Mouse (Mus musculus): Measurements from ENCODE around the gene Fads6. TPM values are rescaled to one million over a fixed set of nuclear protein-coding genes. Genes with fewer than 3 reads are reported as not detected.

The Fads6 gene
- 4.2 and 5.5 TPM in 2 replicates for polyA plus RNA-seq (2012; rRNA removed; ENCODE audit: low replicate concordance)

DNA sequence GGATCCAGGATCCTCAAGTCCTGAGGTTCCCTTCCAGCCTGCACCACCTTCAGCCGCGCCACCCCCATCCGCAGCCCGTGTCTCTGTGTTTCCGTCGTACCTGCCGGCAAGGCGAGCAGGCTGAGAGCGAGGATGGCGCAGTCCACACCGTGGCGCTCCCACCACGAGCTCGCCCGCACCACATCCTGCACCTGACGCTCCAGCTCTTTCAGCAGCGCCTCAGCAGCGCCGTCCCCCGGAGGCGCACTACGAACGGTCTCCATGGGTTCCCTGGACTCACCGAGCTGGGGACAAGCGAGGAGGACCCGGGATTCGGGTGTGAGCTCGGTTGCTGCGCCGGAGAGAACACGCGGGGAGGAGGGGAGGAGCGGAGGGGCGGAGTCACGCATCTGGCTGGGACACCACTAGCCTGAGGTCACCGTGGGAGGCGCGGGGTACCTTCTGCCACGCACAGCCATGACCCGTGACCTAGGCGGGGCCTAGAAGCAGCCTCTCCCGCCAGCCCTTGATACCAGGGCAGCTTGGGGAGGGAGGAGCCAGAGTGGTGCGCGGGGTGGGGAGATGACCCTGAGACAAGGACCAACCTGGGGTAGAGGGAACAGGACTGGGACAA is at the start of gene Fads6:
Gene Fads6 (minus strand): TSS at position 450 of the 613 bp plus-strand sequence.

GRCm38 (mm10) chr11:115334531-115334930 is 37.1 kb upstream of the Fads6 start, which contains the start of gene Otop3:
Gene Otop3 (plus strand): TSS chr11:115334731.

GRCm38 (mm10) chr11:115321906-115322693 is 24.6 kb upstream of the Fads6 start, which contains the start of gene Ush1g:
Gene Ush1g (minus strand): TSS chr11:115322041.

GRCm38 (mm10) chr11:115306863-115307262 is 9.4 kb upstream of the Fads6 start, which contains the start of gene Otop2:
Gene Otop2 (plus strand): TSS chr11:115307163.

DNA sequence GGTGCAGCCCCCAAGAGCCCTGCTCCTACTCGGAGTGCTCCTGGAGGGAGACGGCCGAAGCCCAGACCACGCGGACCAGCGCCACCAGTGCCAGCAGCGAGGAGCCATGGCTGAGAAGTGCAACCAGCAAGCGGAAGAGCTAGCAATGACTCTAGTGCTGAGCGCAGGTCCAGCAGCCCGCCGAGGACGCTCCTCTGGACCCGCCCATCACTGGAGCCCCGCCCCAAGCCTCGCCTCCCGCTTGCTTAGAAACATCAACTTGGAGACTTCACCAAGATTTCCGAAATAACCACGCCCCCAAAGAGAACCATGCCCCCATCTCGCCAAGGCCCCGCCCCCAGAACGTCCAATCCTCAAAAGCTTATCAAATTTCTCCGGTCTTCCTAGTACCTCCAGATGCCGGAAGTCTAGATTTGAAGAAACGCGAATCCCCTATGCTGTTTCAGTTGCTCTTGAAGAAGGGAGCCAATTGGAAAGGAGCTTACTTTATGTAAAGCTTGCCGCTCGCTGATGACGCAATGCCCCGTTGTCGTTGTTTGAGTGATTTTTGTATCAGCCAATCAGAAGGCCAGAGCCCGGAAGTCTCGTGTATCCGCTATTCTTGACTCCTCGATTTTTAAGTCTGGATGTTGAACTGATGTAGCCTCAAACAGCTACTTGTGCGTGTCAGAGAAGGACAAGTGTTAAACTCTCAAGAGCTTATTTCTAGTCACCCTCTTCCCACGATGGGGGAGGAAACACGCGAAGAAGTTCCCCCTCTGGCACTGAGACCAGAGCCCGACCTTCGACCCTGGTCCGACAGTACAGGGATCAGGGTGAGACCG is 20.5 kb downstream of the Fads6 start, which contains the start of gene Fdxr:
Gene Fdxr (minus strand): TSS at position 271 of the 824 bp plus-strand sequence.

GRCm38 (mm10) chr11:115267061-115267883 is 30.2 kb downstream of the Fads6 start, which contains the start of gene Grin2c:
Gene Grin2c (minus strand): TSS chr11:115267243.

Other genes starting within 250 kb of the Fads6 start
- gene Cd300ld3, start 249.3 kb downstream of the Fads6 start, polyA plus RNA-seq (2012; rRNA removed; ENCODE audit: low replicate concordance), result 72.5 and 131 TPM in 2 replicates
- gene Cd300e, start 235.5 kb downstream of the Fads6 start, polyA plus RNA-seq (2012; rRNA removed; ENCODE audit: low replicate concordance), result 0.13 and 0.66 TPM in 2 replicates
- 4.9 and 6.1 TPM in 2 replicates for gene Rab37, start 206.2 kb downstream of the Fads6 start, polyA plus RNA-seq (2012; rRNA removed; ENCODE audit: low replicate concordance)
- 3.5 and 3.7 TPM in 2 replicates for gene Cd300lf, start 163.7 kb downstream of the Fads6 start, polyA plus RNA-seq (2012; rRNA removed; ENCODE audit: low replicate concordance)
- gene Slc9a3r1, start 134.3 kb downstream of the Fads6 start, polyA plus RNA-seq (2012; rRNA removed; ENCODE audit: low replicate concordance), result 42.0 and 64.9 TPM in 2 replicates
- gene Tmem104, start 110.2 kb downstream of the Fads6 start, polyA plus RNA-seq (2012; rRNA removed; ENCODE audit: low replicate concordance), result 22.5 TPM in 2 replicates
- 21.1 and 25.5 TPM in 2 replicates for gene Nat9, start 109.8 kb downstream of the Fads6 start, polyA plus RNA-seq (2012; rRNA removed; ENCODE audit: low replicate concordance)
- 0.11 and 0.59 TPM in 2 replicates for gene Grin2c, start 30.4 kb downstream of the Fads6 start, polyA plus RNA-seq (2012; rRNA removed; ENCODE audit: low replicate concordance)
- gene Fdxr, start 20.6 kb downstream of the Fads6 start, polyA plus RNA-seq (2012; rRNA removed; ENCODE audit: low replicate concordance), result 17.8 and 30.0 TPM in 2 replicates
- not detected in 2 replicates for gene Otop2, start 9.5 kb upstream of the Fads6 start, polyA plus RNA-seq (2012; rRNA removed; ENCODE audit: low replicate concordance)
- gene Ush1g, start 24.4 kb upstream of the Fads6 start, polyA plus RNA-seq (2012; rRNA removed; ENCODE audit: low replicate concordance), result 0.26 and 0.37 TPM in 2 replicates
- 0.05 and 0.16 TPM in 2 replicates for gene Otop3, start 37.1 kb upstream of the Fads6 start, polyA plus RNA-seq (2012; rRNA removed; ENCODE audit: low replicate concordance)
- 53.5 and 57.6 TPM in 2 replicates for gene Hid1, start 70.1 kb upstream of the Fads6 start, polyA plus RNA-seq (2012; rRNA removed; ENCODE audit: low replicate concordance)
- gene Cdr2l, start 84.3 kb upstream of the Fads6 start, polyA plus RNA-seq (2012; rRNA removed; ENCODE audit: low replicate concordance), result 18.2 and 20.7 TPM in 2 replicates
- 58.1 and 65.1 TPM in 2 replicates for gene Mrpl58, start 106.1 kb upstream of the Fads6 start, polyA plus RNA-seq (2012; rRNA removed; ENCODE audit: low replicate concordance)
- 52.6 and 152 TPM in 2 replicates for gene Atp5h, start 122.3 kb upstream of the Fads6 start, polyA plus RNA-seq (2012; rRNA removed; ENCODE audit: low replicate concordance)
- 36.0 and 38.1 TPM in 2 replicates for gene Kctd2, start 122.5 kb upstream of the Fads6 start, polyA plus RNA-seq (2012; rRNA removed; ENCODE audit: low replicate concordance)
- gene Trim80, start 142.9 kb upstream of the Fads6 start, polyA plus RNA-seq (2012; rRNA removed; ENCODE audit: low replicate concordance), result 0.42 and 0.57 TPM in 2 replicates
- gene Slc16a5, start 164.8 kb upstream of the Fads6 start, polyA plus RNA-seq (2012; rRNA removed; ENCODE audit: low replicate concordance), result 5.7 and 10.6 TPM in 2 replicates
- gene Armc7, start 178.0 kb upstream of the Fads6 start, polyA plus RNA-seq (2012; rRNA removed; ENCODE audit: low replicate concordance), result 11.8 and 44.6 TPM in 2 replicates
- 41.8 and 67.1 TPM in 2 replicates for gene Nt5c, start 194.2 kb upstream of the Fads6 start, polyA plus RNA-seq (2012; rRNA removed; ENCODE audit: low replicate concordance)
- gene Jpt1, start 216.7 kb upstream of the Fads6 start, polyA plus RNA-seq (2012; rRNA removed; ENCODE audit: low replicate concordance), result 216 and 221 TPM in 2 replicates
- 32.4 and 64.1 TPM in 2 replicates for gene Sumo2, start 238.6 kb upstream of the Fads6 start, polyA plus RNA-seq (2012; rRNA removed; ENCODE audit: low replicate concordance)

All from mammary gland, adult 2 months (tissue).